Mouse (Mus musculus): ENCODE results near the gene Gpd1. TPM values are rescaled to one million over a fixed set of nuclear protein-coding genes. Genes with fewer than 3 reads are reported as not detected.
"Not testable (repeated sequence)": the region's sequence is repeated elsewhere in the genome, so short reads cannot be mapped to it uniquely, and the experiment has no call there.

The Gpd1 gene
- total RNA-seq, 2 experiments from 2014 or later, result 0.26 TPM; not detected in 1

DNA sequence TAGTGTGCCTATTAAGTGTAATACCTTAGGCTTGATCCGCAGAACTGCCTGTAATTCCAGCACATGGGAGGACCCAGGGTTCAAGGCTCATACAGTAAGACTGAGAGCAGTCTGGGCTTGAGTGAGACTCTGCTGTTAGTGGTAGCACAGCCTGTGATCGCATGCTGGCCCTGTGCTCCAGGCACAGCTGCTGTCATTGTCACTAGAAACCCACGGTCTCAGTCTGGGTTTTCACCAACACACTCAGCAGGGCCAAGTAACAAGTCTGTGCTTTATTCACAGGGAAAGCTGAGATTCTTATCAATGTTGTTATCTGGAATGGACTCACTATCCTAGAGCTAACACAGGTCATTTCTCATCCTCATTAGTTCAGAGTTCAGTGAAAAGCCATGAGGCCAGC lies 36.9 kb downstream of the Gpd1 start:
- ATAC-seq (ENCODE audit: poor library complexity, severe bottlenecking), result no peak

DNA sequence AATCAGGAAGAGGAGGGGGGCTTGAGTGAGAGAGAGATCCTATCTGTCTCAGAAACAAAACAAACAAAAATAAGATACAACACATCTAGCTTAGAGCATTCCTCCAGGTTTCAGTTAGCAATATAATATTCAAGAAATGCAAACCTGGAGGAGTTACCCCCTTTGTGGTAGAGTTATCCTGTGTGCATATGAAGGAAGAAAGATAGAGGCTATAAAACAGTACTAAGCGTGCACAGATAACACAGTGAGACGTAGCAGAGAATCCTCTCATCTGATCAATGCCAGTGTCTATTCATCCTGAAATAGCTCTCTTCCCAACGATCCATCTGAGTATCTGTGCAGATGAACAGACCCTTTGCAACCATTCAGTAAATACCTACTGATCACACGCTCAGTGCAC lies 50.2 kb downstream of the Gpd1 start:
- ATAC-seq (ENCODE audit: poor library complexity, severe bottlenecking), result no peak

DNA sequence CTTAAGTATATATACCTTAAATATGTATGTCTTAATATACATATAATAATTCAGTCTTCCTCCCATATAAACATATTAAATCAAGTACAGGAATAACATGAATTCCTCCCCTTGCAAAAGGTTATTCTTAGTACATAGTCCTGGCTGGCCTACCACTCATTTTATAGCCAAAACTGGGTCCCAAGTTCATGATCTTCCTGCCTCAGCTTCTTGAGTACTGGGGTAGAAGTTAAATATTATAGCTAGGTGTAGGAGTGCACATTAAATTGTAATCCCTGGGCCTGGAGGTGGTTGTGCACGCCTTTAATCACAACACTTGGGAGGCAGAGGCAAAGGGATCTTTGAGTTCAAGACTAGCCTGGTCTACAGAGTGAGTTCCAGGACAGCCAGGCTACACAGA lies 51.4 kb downstream of the Gpd1 start:
- no peak for ATAC-seq (ENCODE audit: poor library complexity, severe bottlenecking)

DNA sequence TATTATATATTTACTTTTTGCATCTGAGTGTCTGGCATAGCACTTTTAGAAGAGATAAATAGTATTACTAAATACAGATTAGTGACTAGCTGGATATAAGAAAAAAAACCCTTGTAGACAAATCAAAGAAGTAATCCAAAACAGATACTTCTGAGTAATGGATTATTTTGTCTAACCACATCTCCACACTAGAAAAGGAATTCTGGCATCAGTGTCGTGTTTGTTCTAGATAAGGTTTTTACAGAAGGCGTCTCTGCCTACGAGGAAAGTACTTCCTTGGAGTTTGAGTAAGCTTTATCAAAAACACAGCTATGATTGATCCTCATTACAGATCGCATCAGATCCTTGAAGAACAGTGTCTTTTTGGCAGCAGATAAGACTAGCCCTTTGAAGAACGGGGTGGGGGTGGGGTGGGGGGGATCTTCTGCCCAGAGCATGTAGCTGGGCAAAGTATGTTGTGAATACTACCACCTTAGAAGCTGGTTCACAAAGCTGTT lies 53.7 kb downstream of the Gpd1 start:
- no peak for ATAC-seq (ENCODE audit: poor library complexity, severe bottlenecking)

DNA sequence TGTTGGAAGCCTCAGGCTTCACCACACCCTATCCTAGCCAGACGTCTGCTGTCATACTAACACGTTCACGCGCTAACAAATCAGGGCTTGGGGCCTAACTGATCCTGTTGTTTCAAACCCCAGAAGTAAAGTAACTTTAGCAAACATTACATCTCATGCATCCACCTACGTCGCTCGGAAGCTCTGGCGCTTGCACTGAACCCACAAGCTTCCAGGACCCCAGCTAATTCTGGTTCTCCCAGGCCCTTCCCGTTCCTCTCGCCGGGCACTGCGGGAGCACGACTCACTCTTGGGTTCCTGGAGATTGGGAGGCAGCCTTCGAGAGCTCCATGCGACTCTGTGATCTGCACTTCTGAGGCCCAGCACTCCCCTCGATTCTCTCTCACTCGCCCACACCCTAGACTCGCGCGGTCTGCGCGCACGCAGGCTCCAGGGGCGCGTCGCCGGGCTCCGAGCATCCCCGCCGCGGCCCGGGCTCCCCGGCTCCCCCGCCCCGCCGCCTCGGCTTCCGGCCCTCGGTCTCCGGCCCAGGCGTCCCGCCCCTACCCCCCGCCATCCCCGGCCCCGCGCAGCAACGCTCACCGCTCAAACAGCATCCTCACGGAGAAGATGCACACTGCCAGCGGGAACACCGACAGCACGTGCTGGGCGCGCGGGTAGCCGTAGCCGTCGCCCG lies 54.4 kb downstream of the Gpd1 start:
- ATAC-seq (ENCODE audit: poor library complexity, severe bottlenecking), result peak; percentile 43

DNA sequence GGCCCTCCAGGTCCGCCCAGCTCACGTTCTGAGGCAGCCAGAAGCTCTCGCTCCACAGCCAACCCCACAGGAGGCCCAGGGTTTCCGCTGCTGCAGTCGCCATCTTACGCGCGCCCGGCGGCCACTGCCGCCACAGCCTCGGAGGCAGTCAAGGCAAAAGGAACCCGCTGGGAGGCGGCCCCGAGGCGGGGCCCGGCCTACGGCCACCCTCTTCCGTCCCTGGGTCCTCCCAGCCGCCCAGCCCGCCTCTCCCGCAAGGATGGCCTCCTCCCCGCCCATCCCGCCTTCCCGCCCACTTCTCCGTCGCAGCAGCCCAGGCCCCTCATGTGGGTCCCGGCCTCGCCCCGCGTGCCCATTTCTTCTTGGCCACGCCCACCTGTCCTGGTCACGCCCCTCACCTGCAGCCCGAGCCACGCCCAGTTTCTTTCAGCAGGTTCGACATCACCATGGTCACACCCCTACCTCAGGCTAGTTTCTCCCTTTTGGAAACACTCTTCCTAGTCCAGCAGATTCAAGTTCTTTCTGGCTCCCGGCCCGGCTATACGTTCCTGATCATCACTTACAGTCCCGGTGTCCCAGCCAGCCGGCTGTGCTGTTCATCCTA lies 55.1 kb downstream of the Gpd1 start:
- peak; percentile 94 for ATAC-seq (ENCODE audit: poor library complexity, severe bottlenecking)

DNA sequence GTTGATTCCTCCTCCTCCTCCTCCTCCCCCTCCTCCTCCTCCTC lies 55.4 kb downstream of the Gpd1 start, which contains the start of gene Cers5:
TSS of gene Cers5 (minus strand) at position 5 of the 44 bp plus-strand sequence.
- ATAC-seq (ENCODE audit: poor library complexity, severe bottlenecking), result not testable (repeated sequence)

DNA sequence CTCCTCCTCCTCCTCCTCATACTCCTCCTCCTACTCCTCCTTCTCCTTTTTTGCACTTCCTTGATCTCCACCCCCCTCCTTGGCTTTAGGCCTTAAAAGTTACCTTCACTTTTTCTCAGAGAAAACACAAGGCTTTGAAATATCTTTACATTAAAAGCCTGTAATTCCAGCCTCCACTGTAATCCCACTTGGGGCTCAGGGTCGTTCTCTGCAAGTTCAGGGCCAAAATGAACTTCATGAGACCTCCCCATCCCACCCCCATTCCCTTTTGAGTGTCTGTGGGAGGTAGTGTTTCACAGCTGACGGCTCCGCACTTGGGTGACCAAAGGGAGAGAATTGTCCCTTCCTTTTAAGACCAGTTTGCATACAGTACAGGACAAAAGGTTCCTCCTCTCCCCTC lies 55.6 kb downstream of the Gpd1 start:
- no peak for ATAC-seq (ENCODE audit: poor library complexity, severe bottlenecking)

Other genes with a start within 250 kb of the Gpd1 start
- gene Bcdin3d, start 242.8 kb upstream of the Gpd1 start, total RNA-seq (2015), result 8.2 and 9.8 TPM in 2 replicates
- 3.6 and 4.6 TPM in 2 replicates for gene Bcdin3d, start 242.8 kb upstream of the Gpd1 start, total RNA-seq (2017)
- 0.04 TPM in 1 of 2 replicates, not detected in the other for gene Faim2, start 189.3 kb upstream of the Gpd1 start, total RNA-seq (2015)
- 0.49 TPM in 1 of 2 replicates, not detected in the other for gene Faim2, start 189.3 kb upstream of the Gpd1 start, total RNA-seq (2017)
- not detected in 2 replicates for gene Aqp2, start 138.5 kb upstream of the Gpd1 start, total RNA-seq (2015)
- gene Aqp2, start 138.5 kb upstream of the Gpd1 start, total RNA-seq (2017), result not detected in 2 replicates
- not detected in 2 replicates for gene Aqp5, start 126.7 kb upstream of the Gpd1 start, total RNA-seq (2015)
- not detected in 2 replicates for gene Aqp5, start 126.7 kb upstream of the Gpd1 start, total RNA-seq (2017)
- gene Aqp6, start 116.1 kb upstream of the Gpd1 start, total RNA-seq (2015), result not detected in 2 replicates
- gene Aqp6, start 116.1 kb upstream of the Gpd1 start, total RNA-seq (2017), result not detected in 2 replicates
- gene Racgap1, start 65.9 kb upstream of the Gpd1 start, total RNA-seq (2015), result 136 and 140 TPM in 2 replicates
- 184 and 201 TPM in 2 replicates for gene Racgap1, start 65.9 kb upstream of the Gpd1 start, total RNA-seq (2017)
- gene Asic1, start 47.1 kb upstream of the Gpd1 start, total RNA-seq (2015), result 0.05 TPM in 1 of 2 replicates, not detected in the other
- 0.11 TPM in 1 of 2 replicates, not detected in the other for gene Asic1, start 47.1 kb upstream of the Gpd1 start, total RNA-seq (2017)
- 12.0 and 12.4 TPM in 2 replicates for gene Smarcd1, start 15.4 kb upstream of the Gpd1 start, total RNA-seq (2015)
- gene Smarcd1, start 15.4 kb upstream of the Gpd1 start, total RNA-seq (2017), result 9.3 and 16.1 TPM in 2 replicates
- gene Gm17349, start 12.0 kb upstream of the Gpd1 start, total RNA-seq (2015), result not detected in 2 replicates
- gene Gm17349, start 12.0 kb upstream of the Gpd1 start, total RNA-seq (2017), result not detected in 2 replicates
- gene Cox14, start 8.1 kb downstream of the Gpd1 start, total RNA-seq (2015), result 67.3 and 78.1 TPM in 2 replicates
- gene Cox14, start 8.1 kb downstream of the Gpd1 start, total RNA-seq (2017), result 15.4 and 25.6 TPM in 2 replicates
- gene Cers5, start 55.4 kb downstream of the Gpd1 start, total RNA-seq (2015), result 64.6 and 75.6 TPM in 2 replicates
- gene Cers5, start 55.4 kb downstream of the Gpd1 start, total RNA-seq (2017), result 42.3 and 45.3 TPM in 2 replicates
- 17.7 and 22.6 TPM in 2 replicates for gene Lima1, start 157.9 kb downstream of the Gpd1 start, total RNA-seq (2015)
- gene Lima1, start 157.9 kb downstream of the Gpd1 start, total RNA-seq (2017), result 27.1 and 37.8 TPM in 2 replicates
- gene Fam186a, start 249.5 kb downstream of the Gpd1 start, total RNA-seq (2015), result not detected in 2 replicates
- not detected in 2 replicates for gene Fam186a, start 249.5 kb downstream of the Gpd1 start, total RNA-seq (2017)

Data from megakaryocyte, adult 5-6 weeks (primary cell).